13 mouse cellular contexts compared by ENCODE assay signal in genomic region chr3:129238664-129239258, GRCm38 (mm10). TPM values are rescaled to one million over a fixed set of nuclear protein-coding genes. Genes with fewer than 3 reads are reported as not detected.
DNase-seq lines count a peak whose midpoint lies in the region; ATAC-seq lines count a peak whose summit lies in the region.
"Had no signal": no experiment of that assay in that cellular context is flagged by ENCODE, and none has a peak within 500 bp of the region (broad histone marks: within the 10 kb centered on the region; RNA-seq: fewer than 3 reads in every experiment).

No protein-coding gene starts in this region.

- H3K27ac ChIP-seq in heart, embryonic 12.5 days (ENCODE audit: poor library complexity, severe bottlenecking) = no peak overlapping the region
- H3K27ac ChIP-seq in heart, embryonic 11.5 days (ENCODE audit: low read depth, low read length) = no peak overlapping the region
- no peak overlapping the region for H3K27ac ChIP-seq in limb, embryonic 11.5 days (replicated peaks; ENCODE audit: low read depth, low read length)
- H3K27ac ChIP-seq in limb, embryonic 10.5 days = no peak overlapping the region
- H3K27ac ChIP-seq: macrophage had no signal

- H3K36me3 ChIP-seq in heart, embryonic 12.5 days = no peaks in the 10 kb centered on the region
- H3K36me3 ChIP-seq in heart, embryonic 11.5 days (ENCODE audit: control insufficient read depth, insufficient read depth, low read length) = no peaks in the 10 kb centered on the region
- H3K36me3 ChIP-seq in limb, embryonic 11.5 days (ENCODE audit: control insufficient read depth, insufficient read depth, low read length) = no peaks in the 10 kb centered on the region
- no peaks in the 10 kb centered on the region for H3K36me3 ChIP-seq in limb, embryonic 10.5 days

- ATAC-seq in heart, embryonic 12.5 days (ENCODE audit: insufficient number of reproducible peaks, low FRiP score) = no peak
- ATAC-seq in heart, embryonic 11.5 days (replicated peaks; ENCODE audit: insufficient number of reproducible peaks, low FRiP score, low TSS enrichment) = no peak
- no peak for ATAC-seq in limb, embryonic 11.5 days (ENCODE audit: insufficient number of reproducible peaks, low FRiP score, low TSS enrichment, low read depth)
- ATAC-seq in erythroid progenitor cell, adult 5-6 weeks (replicated peaks; ENCODE audit: low FRiP score, poor library complexity, severe bottlenecking) = no peak

- peak overlapping the region; percentile 7; the same call in 1 of the 2 replicates for H3K4me2 ChIP-seq in heart, embryonic 12.5 days
- no peak overlapping the region for H3K4me2 ChIP-seq in heart, embryonic 11.5 days
- 0 out of 2 replicates have a peak overlapping the region, but pooled peaks have one; percentile 2 for H3K4me2 ChIP-seq in limb, embryonic 11.5 days (ENCODE audit: low read depth, severe bottlenecking)
- H3K4me2 ChIP-seq: liver, embryonic 11.5 days had no signal

- H3K4me3 ChIP-seq in heart, embryonic 12.5 days = no peak overlapping the region
- H3K4me3 ChIP-seq in heart, embryonic 11.5 days (ENCODE audit: low read depth, low read length) = no peak overlapping the region
- H3K4me3 ChIP-seq in limb, embryonic 11.5 days (ENCODE audit: low read depth, low read length) = no peak overlapping the region
- H3K4me3 ChIP-seq in limb, embryonic 10.5 days = no peak overlapping the region

- DNase-seq in limb, embryonic 11.5 days (ENCODE audit: low spot score) = peak; percentile 36
- DNase-seq in limb, embryonic 10.5 days (ENCODE audit: low spot score) = no peak
- DNase-seq in brain, adult 2 months (ENCODE audit: low read depth, low spot score) = peak; percentile 69
- peak; percentile 35 for DNase-seq in mesoderm, embryonic 11.5 days (ENCODE audit: low read depth, low spot score)
- no peak for DNase-seq in spleen, postnatal 36 days (ENCODE audit: low spot score in 2 of 2)
- DNase-seq: adrenal gland, postnatal 14 days; right cerebral cortex, postnatal 25 days had no signal

- H3K4me1 ChIP-seq in heart, embryonic 12.5 days (replicated peaks) = no peaks in the 10 kb centered on the region
- H3K4me1 ChIP-seq in heart, embryonic 11.5 days (ENCODE audit: control insufficient read depth, insufficient read depth, low read length) = no peaks in the 10 kb centered on the region
- H3K4me1 ChIP-seq in limb, embryonic 11.5 days (ENCODE audit: control insufficient read depth, insufficient read depth, low read length) = no peaks in the 10 kb centered on the region
- H3K4me1 ChIP-seq in limb, embryonic 10.5 days = no peaks in the 10 kb centered on the region

- no peaks in the 10 kb centered on the region for H3K9me3 ChIP-seq in heart, embryonic 12.5 days (replicated peaks)
- H3K9me3 ChIP-seq in heart, embryonic 11.5 days (replicated peaks; ENCODE audit: control insufficient read depth, low read length) = no peaks in the 10 kb centered on the region
- no peaks in the 10 kb centered on the region for H3K9me3 ChIP-seq in limb, embryonic 11.5 days (ENCODE audit: control insufficient read depth, low read length)
- no peaks in the 10 kb centered on the region for H3K9me3 ChIP-seq in limb, embryonic 10.5 days (replicated peaks)

- 41% methylated on average over 13 of the region's 13 CpGs for WGBS in heart, embryonic 12.5 days
- WGBS in heart, embryonic 11.5 days (ENCODE audit: insufficient replicate concordance) = 34% methylated on average over 13 of the region's 13 CpGs
- whole genome bisulfite sequencing in limb, embryonic 11.5 days = 42% methylated on average over 13 of the region's 13 CpGs
- WGBS in limb, embryonic 10.5 days = 39% methylated on average over 13 of the region's 13 CpGs

- H3K27me3 ChIP-seq in heart, embryonic 12.5 days (replicated peaks) = peaks cover 3% of the 10 kb centered on the region; the same call in 1 of the 2 replicates
- H3K27me3 ChIP-seq in heart, embryonic 11.5 days (ENCODE audit: control insufficient read depth, insufficient read depth, low read length) = no peaks in the 10 kb centered on the region
- H3K27me3 ChIP-seq in limb, embryonic 11.5 days (ENCODE audit: control insufficient read depth, insufficient read depth, low read length) = no peaks in the 10 kb centered on the region
- H3K27me3 ChIP-seq in limb, embryonic 10.5 days (ENCODE audit: low read depth, poor library complexity, severe bottlenecking) = no peaks in the 10 kb centered on the region

- no peak overlapping the region for H3K9ac ChIP-seq in heart, embryonic 12.5 days
- H3K9ac ChIP-seq in heart, embryonic 11.5 days (ENCODE audit: low read depth, low read length) = no peak overlapping the region
- H3K9ac ChIP-seq in limb, embryonic 11.5 days (ENCODE audit: low read length) = no peak overlapping the region

RNA-seq across cellular contexts. Expression of gene Pitx2, which starts 39.1 kb away (rescaled TPM):
- polyA plus RNA-seq in heart, embryonic 12.5 days (2016; fragmentation: Nextera tagmentation; extraction: Ambion mirVana) = 39.1 and 41.3 TPM in 2 replicates
- 32.7 and 32.8 TPM in 2 replicates for polyA plus RNA-seq in heart, embryonic 11.5 days (2014; fragmentation: Nextera tagmentation; extraction: Ambion mirVana)
- 37.6 and 43.1 TPM in 2 replicates for polyA plus RNA-seq in limb, embryonic 11.5 days (2014; fragmentation: Nextera tagmentation; extraction: Ambion mirVana)
- polyA plus RNA-seq in limb, embryonic 10.5 days (2016; fragmentation: Nextera tagmentation; extraction: Ambion mirVana) = 25.6 and 39.1 TPM in 2 replicates
- total RNA-seq in erythroid progenitor cell, adult 5-6 weeks (2015; ENCODE audit: low replicate concordance) = not detected in 2 replicates
- total RNA-seq in erythroid progenitor cell, adult 5-6 weeks (2017; ENCODE audit: low replicate concordance) = not detected in 2 replicates
- total RNA-seq: adrenal gland, postnatal 14 days had no signal
- polyA plus RNA-seq: cortical plate, adult 2 months; macrophage had no signal

Comparison
In these comparisons a context has a peak if more than half of its experiments do, and no peak if none do; other contexts are left out.
1. DNase-seq: peak in limb, embryonic 11.5 days (single experiment), brain, adult 2 months (single experiment) and mesoderm, embryonic 11.5 days (single experiment); none in limb, embryonic 10.5 days (single experiment) and spleen, postnatal 36 days (0 of 2).